Mouse (Mus musculus) c-Kit-positive CD71-positive TER-119-negative erythroid progenitor cells, embryonic 14.5 days (primary cell): ENCODE results near the gene Msn.

ENCODE experiments used
- DNase-seq: peaks from one replicate; pipeline ENCODE4 v3.0.0-alpha.2; 2013; ENCODE audit warnings: low read depth

The Msn gene

GRCm38 (mm10) chrX:96095509-96096499, at the start of gene Msn:
TSS of gene Msn (plus strand) at chrX:96096042.
- peak; percentile 50 for DNase-seq

- no peak for DNase-seq
These were observed 43.0 kb upstream of the Msn start for GRCm38 (mm10) chrX:96052798-96053197.

GRCm38 (mm10) chrX:96077747-96078146, 18.1 kb upstream of the Msn start:
- DNase-seq = no peak

- DNase-seq = no peak
These were observed 9.6 kb upstream of the Msn start for GRCm38 (mm10) chrX:96086259-96086658.

DNA sequence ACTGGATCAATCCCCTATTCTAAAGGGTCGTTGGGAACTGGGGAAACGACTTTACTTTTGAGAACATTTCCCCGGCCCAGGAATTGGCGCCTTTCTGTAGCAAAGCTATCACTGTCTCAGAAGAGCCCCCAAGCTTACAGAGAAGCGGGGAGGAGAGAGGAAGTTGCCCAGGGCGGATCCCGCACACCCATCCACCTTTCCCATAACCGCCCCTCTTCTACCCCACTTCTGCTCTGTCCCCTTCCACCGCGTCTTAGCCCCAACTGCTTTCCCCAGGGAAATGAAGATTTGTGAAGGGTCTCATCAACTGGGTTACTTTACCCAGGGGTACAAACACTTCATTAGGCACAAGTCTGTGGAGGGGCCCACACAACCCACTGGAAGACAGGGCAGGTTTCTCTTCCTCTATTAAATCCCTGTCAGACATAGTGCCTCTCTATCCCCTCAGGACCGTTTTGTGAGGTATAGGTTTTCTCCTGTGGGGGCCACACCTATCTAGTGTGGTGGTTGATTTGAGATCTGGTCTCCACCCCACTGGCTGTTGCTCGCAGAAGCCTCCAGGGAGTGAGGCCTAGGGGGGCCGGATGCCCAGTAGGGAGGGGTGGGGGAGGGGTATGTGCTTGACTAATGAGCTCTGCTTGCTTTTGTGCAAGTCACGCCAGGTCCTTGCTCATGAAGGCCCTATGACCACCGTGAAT, 820 bp downstream of the Msn start:
- DNase-seq = peak; percentile 48

DNA sequence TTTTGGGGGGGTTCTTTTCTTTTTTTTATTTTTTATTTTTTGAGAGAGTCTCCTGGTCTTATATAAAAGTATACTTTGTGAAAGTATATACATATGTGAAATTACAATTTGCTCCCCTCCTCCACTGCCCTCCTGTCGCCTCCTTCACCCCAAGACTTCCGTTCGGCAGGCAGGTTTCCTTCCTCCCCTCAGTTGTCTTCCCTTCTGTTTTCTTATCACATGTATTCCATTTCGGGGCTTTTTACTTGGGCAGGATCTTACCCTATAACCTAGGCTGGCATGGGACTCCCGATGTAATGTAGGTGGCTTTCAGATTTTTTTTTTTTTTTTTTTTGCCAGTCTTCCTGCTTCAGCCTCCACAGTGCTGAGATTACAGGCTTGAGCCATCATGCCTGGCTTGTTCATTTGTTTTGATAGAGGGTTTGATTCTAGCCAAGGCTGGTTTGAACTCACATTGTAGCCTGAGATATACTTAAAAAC, 1.7 kb downstream of the Msn start:
- DNase-seq = no peak

DNA sequence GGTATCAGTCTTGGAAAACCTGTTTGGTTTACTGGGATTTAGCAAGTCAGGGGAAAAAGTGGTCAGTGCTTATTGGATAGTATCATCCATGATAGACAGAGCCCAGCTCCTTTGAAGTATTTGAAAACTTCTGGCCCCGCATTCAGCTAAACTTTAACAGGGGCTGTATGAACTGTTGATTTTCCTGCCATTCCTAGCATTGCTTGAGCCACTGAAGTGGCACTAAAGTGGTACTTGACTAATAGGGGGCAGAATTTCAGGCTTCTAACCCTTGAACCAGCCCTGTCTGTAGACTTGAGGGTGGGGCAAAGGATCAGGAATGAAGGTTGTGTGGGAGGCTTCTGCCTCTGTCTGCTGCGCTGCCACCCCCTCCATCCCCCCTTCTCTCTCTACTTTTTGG, 3.2 kb downstream of the Msn start:
- DNase-seq = no peak

DNA sequence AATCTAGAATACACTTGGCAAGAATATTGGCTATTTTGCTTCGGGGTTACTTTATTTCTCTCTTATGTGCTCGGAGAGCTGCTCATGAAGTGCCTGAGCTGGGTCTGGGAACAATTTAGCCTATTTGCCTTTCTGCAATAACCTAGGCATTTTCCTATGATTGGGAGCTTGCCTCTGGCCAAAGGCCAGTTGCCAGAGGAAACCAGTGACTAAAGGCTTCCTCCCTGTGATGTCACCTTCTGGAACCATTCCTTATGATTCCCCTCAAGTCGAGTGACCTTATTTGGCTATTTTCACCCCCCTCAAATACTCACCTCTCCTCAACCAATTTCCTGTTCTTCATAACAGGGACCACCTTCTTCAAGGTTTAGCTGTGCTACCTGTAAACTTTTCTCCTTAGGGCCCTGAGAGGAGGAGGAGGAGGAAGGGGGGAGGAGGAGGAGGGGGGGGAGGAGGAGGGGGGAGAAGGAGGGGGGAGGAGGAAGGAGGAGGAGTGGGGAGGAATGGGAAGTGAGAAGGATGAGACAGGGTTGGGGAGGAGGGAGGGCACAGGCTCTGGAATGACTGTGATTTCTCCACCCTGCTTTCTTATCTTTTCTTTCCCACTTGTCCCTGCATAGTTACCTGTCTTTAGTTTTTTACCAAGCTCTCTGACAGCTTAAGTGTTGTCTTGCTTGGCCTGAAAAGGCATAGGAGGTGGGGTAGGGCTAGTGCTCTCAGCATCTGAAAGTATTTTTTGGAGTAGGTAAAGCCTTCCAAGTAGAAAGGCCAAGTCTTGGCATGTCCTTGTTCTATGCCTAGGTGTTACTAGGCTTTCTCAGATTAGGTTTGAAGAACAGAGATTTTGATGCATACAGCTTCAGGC, 11.8 kb downstream of the Msn start:
- no peak for DNase-seq

DNA sequence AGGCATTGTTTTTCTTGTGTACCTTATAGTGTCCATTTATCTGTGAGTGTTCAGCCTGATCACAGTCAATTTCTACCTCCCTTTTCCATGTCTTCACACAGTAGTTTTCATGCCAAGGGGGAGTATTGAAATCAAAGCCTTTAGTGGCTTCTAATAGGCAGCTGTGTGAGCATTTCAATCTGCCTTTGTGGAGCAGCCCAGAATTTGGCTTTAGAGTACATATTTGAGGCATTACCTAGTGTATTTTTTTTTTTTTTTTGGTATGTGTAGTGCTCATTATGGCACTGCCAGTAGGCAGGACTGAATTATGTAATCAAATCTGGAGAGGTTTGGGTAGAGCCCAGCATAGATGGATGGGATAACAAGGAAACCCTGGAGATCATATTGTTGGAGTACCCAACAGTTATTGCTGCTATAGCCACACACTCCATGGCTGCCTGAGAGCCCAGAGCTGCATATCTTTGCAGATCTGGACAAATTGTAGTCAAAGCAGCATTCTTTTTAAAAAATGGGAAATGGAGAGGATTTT, 17.3 kb downstream of the Msn start:
- no peak for DNase-seq

GRCm38 (mm10) chrX:96115501-96115900, 19.7 kb downstream of the Msn start:
- no peak for DNase-seq

DNA sequence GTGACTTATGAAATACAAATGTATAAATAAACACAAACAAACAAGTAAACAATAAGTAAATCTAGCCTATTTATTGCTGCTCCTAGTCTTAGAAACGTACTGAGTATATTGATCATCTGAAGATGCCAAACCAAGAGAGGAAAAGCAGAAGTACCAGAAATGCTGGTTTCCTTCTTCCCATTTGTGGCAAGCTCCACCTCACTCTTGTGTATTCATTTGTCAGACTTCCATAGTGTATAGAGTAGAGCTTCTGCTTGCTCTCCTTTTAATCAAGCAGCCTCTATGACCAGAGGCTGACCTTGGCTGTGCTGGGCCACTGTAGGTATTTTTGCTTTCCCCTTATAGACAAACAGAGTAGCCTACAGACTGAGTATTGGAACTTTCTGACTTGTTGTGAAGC, 21.5 kb downstream of the Msn start:
- DNase-seq = no peak

GRCm38 (mm10) chrX:96119997-96120396, 24.2 kb downstream of the Msn start:
- DNase-seq = no peak

DNA sequence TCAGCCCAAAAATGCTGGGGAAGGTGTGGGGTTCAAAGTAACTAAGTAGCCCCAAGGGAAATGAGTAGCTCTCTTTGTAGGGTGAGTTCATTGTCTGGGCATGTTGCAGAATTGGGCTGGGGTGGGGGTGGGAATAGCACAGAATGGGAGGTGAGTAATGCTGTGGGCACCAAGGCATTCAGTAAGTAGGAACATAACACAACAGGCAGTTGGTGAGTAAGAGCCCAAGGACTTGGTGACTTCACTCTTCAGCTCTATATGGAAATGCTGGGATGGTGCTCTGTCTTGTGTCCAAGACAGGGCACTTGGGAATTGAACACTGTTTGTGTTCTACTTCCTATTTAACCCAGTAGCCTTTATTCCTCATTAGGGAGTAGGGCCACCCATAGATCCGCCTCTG, 26.1 kb downstream of the Msn start:
- no peak for DNase-seq

DNA sequence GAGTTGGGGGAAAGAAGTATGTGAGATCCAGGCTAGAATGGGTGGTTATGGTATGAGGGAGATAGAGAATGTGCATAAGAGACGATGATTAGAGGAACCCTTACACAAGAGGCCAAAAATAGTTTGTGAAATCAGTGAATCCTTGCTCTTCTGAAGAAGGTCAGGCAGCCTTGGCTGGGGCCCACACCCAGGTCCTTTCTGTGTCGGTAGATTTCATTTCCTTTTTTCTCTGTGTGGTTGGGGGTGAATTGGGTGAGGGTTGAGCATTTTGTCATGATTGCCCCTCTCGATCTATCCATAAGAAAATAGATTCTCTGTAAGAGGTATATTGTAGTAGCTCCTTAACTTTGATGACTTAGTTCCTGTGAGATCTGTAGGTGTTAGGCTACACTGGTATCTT, 31.0 kb downstream of the Msn start:
- DNase-seq = no peak

- no peak for DNase-seq
These were observed 34.3 kb downstream of the Msn start for GRCm38 (mm10) chrX:96130139-96130538.

DNA sequence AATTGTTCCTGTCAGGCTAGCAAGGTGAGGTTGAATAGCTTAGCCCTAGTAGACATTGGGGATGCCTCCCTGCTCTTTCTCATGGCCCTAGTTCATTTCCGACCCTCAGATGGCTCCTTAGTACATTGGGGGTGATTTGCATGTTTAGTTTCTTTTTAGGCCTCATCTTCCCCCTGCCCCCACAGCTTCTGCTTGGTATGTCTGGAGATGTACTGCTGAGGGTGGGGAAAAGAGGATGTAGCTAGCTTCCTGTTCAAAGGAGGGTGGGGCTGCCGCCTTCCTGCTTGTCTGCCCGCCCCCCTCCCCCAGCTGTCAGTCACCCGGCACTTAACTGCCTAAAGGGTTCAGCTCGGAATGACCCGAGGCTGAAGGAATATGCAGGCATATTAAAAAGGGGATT, 34.8 kb downstream of the Msn start:
- DNase-seq = no peak

DNA sequence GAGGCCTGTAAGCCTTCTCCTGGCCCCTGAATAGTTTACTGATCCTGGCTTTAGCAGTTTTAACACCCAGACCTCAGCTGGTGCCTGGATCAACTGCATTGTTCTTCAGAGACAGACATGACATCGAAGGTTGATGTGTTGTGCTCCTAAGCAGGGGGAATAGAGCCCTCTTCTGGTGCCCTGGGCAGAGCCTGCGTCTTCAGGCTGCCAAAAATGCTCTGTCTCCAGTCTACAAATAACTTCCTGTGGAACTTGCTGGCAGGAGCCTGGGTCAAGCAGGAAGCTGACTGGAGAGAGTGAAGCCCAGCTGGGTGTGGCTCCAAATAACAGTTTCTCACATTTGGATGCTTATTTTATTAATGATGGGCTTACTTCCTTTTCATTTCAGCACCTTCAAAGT, 37.4 kb downstream of the Msn start:
- DNase-seq = no peak

- DNase-seq = no peak
These were observed 38.4 kb downstream of the Msn start for GRCm38 (mm10) chrX:96134243-96134661.

DNA sequence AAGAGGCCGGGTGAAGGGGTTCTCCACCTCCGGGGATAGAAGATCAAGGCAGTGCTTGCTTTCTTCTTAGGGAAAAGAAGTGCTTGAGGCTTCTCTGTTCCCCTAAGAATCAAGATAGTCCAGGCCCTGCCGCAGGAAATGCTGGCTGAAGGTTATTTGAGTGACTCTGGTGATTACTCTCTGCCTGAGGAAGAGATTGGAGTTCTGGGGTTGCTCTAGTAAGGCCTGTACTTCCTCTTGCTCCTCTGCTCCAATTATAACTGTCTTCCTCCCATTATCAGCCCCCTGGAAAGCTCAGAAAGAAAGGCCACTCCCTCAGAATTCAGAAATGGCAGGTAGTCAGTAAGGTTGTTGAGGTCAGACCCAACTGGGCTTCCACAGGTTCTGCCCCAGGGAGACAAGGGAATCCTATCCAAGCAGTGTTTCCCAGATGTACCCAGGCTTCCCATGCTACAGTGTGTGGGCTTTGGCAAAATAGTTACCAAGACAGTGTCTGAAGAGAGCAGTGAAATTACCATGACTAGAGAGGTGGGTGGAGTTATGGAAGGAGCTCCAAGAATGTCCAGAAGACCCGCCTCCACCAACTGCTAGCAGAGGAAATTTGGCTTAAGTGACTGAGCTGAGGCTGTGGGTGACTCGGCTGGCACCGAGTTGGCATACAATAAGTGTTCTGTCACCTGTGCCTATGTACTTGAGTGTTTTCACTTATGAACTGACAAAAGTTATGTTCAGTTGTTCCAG, 39.2 kb downstream of the Msn start:
- no peak for DNase-seq

DNA sequence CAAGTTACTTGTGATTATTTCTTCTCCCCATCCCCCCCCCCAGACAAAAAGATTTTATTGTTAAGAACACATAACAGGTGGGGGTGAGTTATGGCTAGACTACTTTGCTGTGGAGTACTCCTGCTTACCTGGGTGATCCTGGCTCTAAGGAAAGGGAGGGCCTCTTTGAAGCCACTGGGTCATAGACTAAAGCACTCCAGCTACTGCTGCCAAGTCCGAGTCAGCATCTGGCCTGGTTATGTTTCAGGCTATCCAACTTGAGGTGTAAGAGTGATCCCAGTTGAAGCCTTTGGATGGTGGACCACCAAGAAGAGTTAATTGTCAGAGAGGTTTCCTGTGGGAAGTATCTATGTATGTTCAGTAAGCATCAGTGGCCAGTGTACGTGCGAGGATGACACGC, 39.7 kb downstream of the Msn start:
- DNase-seq = no peak

DNA sequence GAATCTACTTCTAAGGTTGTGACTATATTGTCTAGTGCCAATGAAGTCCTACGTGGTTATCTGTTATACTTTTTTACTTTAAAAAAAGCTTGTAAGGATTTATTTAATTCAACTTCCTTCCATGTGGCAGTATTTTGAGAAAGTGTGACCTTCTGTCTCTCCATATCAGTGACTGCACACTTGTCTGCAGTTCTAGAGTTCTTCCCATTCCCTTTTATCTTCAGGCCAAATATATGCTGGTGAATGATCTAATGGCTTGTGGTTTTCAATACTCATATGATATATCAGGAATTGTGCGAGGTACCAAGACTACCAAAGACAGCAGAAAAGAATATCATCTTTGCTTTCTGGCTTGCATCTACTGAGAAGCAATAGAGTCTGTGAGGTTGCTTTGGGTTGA, 43.4 kb downstream of the Msn start:
- DNase-seq = no peak
